Mouse (Mus musculus) cortical plate, adult 2 months (tissue): ENCODE data around the gene Arhgap44.

ENCODE experiments used
- CTCF ChIP-seq: fragments of 200-500 bp; IDR thresholded peaks from 2 replicates; pipeline ENCODE4 v1.5.1; 2011; ENCODE audit warnings: mild to moderate bottlenecking, control low read depth, low read length; ENCODE audit not compliant: insufficient read depth; ENCODE audit errors: extremely low read depth
- POLR2A ChIP-seq: fragments of 200-500 bp; IDR thresholded peaks from 2 replicates; pipeline ENCODE4 v1.6.1; 2011; ENCODE audit warnings: mild to moderate bottlenecking, low read length, control low read depth; ENCODE audit not compliant: insufficient read depth; ENCODE audit errors: extremely low read depth

GRCm38 (mm10) chr11:65126566-65126965 is 36.2 kb downstream of the Arhgap44 start:
- no peak for TF ChIP-seq CTCF
- no peak for TF ChIP-seq POLR2A
